Mouse (Mus musculus): ENCODE data around the gene Rai14. TPM values are rescaled to one million over a fixed set of nuclear protein-coding genes. Genes with fewer than 3 reads are reported as not detected.

Rai14 gene
- total RNA-seq, 2 experiments from 2014 or later = 4.1 to 4.4 TPM

DNA sequence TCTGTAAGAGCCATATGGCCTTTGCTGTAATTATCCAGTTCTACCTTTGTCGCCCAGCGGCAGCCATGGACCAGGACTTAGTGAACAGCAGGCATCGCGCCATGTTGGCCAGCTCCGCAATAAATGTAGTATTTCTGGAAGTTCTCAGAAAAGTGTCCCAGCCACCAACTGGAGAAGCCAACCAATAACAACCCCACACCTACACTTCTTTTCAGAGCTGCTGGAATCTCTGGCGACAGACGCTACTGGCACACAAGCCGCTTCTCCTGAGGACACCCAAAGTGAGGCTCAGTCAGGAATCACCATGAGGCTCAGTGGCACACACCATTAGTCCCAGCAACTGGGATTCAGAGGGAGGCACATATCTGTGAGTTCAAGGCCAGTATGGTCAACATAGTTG, 82.4 kb downstream of the Rai14 start:
- H3K4me3 ChIP-seq = no peak overlapping the region
- H3K27ac ChIP-seq = no peak overlapping the region
- no peak for DNase-seq (ENCODE audit: low spot score in 2 of 2)
- no peak for TF ChIP-seq CTCF (conservative IDR thresholded peaks at IDR 0.05)

DNA sequence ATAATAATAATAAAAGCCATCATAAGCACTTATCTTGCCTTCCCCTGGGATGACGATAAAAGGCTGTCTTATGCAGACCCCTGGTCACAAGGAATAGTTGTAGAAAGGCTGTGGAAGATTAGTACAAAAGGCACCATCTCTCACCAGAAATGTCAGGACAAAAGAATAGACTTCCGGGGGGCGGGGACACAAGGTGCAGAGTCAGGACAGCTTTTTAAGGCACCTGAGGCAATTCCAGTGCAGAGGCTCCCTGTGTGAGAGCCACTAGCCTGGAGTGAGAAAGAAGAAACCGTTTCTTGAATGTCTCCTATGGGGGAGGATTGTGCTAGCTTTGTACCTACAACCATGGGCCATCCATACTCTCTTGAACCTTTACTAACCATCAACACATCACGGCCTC, 82.9 kb downstream of the Rai14 start:
- no peak overlapping the region for H3K27ac ChIP-seq
- no peak for TF ChIP-seq CTCF (conservative IDR thresholded peaks at IDR 0.05)
- DNase-seq (ENCODE audit: low spot score in 2 of 2) = no peak
- H3K4me3 ChIP-seq = no peak overlapping the region

DNA sequence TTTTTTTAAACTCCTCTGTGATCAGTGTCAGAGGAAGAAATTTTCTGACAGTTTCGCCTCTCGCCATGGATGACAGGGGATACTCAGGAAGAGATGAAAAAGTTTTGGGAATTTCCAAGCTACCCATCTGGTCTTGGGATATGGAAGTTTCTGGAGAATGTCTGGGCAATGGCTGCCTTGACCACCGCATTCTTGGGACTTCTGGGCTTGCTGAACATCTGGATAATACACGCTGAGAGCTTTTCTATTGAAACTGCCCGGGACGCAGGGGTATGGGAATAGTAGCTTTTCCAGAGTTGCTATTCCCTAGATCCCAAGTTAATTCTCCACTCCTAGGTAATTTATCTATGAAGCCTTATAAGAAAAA, 85.5 kb downstream of the Rai14 start:
- DNase-seq (ENCODE audit: low spot score in 2 of 2) = no peak
- no peak for TF ChIP-seq CTCF (conservative IDR thresholded peaks at IDR 0.05)
- H3K27ac ChIP-seq = no peak overlapping the region
- H3K4me3 ChIP-seq = no peak overlapping the region

DNA sequence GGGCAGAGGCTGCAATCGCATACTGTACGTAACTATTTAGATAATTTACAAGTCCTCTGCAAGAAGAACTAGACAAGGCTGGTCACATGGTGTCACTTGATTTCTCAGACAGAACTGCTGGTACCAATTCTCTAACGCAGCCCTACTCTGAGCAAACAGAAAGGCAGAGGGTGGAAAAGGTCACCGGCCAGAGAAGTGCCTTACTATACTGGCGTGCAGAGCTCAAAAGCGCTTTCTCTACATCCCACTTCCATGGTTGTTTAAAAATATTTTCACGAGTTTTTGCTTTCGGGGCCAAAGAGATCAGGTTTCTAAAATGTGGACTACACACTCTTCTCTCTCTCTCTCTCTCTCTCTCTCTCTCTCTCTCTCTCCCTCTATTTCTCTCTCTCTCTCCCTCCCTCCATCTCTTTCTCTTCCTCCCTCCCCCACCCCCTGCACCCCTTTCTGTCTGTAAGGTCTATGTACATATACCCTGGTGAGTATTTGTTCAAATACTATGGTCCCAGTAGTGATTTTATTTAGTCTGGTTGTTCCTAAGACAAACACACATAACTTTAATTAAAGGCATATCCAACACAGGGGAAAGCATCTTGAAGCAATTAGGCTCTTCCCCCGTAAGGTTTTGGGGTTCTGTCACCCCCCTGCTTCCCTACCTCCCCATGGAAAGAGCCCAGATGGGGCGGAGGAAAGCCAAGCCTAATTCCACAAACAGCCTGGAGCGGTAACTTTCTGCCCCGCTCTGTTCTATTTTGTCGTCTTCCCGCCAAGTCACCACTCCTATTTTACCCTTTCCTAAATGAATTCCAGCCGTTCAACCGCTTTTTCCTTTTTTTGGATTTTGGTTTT, 86.1 kb downstream of the Rai14 start:
- Histone ChIP-seq H3K27ac (no peak overlapping the region), H3K4me3 (no peak overlapping the region)
- DNase-seq (ENCODE audit: low spot score in 2 of 2) = no peak
- no peak for TF ChIP-seq CTCF (conservative IDR thresholded peaks at IDR 0.05)

DNA sequence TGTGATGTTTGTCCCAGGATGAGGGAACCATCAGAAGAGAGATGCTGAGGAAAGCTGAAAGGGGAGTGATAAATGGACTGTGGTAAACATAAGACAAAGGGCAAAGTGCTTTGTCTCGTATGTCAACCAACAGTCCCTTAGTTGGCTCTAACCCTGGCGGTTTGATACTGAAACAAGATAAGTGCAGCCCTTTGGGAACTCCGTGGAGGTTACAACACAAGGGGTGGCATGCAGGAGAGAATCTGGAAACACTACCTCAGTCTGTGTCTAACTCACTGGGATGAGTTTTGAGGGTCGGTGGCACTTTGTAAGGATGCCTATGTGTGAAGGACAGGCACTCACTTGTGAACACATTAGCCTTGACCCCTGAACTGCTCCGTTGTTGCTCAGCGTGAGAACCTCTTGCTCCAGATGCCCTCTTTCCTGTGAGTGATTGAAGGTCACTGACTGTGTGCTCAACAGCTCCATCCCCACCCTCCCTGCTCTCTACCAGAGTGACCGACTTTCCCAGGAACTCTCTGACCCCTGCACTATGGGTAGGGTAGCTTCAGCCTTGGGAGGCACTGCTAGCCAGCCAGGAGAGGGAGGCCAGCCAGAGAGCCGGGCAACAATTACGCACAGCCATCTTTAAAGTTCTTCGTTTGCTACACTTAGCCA, 90.7 kb downstream of the Rai14 start:
- DNase-seq (ENCODE audit: low spot score in 2 of 2) = no peak
- Histone ChIP-seq H3K4me3 (no peak overlapping the region), H3K27ac (no peak overlapping the region)
- TF ChIP-seq CTCF (conservative IDR thresholded peaks at IDR 0.05) = no peak

DNA sequence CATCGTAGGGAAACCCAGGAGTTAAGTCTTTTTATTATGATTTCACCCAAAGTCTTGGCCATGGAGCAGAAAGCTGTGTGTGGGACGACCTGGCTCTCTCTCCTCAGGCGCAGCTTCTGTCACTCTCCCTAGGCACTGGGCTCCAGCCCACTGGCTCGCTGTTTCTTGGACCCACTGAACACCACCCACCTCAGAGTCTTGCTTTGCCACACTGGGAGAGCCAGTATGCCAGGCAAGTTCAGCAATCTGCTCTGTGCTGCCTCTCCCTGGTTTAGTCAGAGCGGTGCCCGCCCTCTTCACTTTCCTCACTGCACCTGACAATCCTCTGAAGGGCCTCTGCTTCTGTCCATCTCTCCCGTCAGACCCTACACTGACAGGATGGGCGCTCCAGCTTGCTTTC, 93.2 kb downstream of the Rai14 start:
- peak; percentile 21 to 34 for DNase-seq (ENCODE audit: low spot score in 2 of 2)
- Histone ChIP-seq H3K27ac (no peak overlapping the region), H3K4me3 (no peak overlapping the region)
- peak; percentile 52 for TF ChIP-seq CTCF (conservative IDR thresholded peaks at IDR 0.05)

DNA sequence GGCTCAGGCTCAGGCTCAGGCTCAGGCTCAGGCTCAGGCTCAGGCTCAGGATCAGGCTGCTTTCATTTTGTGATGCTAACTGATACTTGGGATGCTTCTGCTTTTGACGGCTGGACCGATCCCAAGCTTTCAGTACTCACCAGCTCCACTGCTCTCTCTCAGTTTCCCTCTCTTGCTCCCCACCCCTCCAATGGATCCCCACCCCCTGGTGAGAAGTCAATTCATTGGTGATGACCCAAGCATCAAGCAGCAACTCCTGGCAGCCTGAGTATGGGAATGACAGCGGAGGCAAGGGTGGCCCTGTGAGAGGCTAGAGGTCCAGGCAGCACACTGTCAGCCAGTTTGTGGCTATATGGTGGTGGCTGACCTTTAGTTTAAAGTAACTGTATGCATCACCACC, 94.7 kb downstream of the Rai14 start:
- no peak overlapping the region for H3K4me3 ChIP-seq
- no peak overlapping the region for H3K27ac ChIP-seq
- no peak for TF ChIP-seq CTCF (conservative IDR thresholded peaks at IDR 0.05)
- DNase-seq (ENCODE audit: low spot score in 2 of 2) = no peak

DNA sequence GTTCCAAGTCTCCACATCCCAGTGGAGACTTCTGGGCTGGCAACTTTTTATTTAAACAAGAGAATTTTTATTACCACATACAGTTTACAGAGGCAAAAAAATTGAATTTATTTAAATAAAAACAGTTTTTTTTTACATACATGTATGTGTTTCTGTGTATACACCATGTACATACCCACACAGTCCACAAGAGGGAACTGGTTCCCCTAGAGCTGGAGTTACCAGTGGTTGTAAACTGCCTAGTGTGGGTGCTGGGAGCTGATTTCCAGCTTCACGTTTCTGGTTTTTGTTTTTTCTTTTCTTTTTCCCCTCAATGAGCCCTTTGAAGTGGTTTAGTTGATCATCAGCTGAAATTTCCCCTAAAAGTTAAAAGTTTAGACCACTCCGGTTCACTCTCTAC, 96.1 kb downstream of the Rai14 start:
- no peak overlapping the region for H3K27ac ChIP-seq
- peak; percentile 58 for TF ChIP-seq CTCF (conservative IDR thresholded peaks at IDR 0.05)
- no peak overlapping the region for H3K4me3 ChIP-seq
- DNase-seq (ENCODE audit: low spot score in 2 of 2) = no peak

DNA sequence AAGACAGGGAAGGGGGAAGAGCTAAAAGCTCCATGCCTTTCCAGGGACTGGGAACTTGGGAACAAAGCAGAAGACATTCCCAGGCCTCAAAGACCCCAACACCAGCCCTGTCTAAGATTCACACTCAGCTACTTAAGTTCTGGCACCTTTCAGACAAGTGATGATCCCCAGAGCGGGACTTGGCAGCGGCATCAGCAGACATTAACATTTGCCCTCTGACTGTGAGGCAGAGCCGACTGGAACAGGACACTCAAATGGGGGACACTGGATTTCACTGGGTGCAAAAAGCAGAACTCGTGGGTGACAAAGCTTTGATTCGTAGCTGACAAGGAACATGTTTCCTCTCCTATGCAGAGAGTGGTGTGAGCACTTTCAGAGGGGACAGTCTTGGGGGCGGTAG, 98.4 kb downstream of the Rai14 start:
- no peak for DNase-seq (ENCODE audit: low spot score in 2 of 2)
- Histone ChIP-seq H3K4me3 (no peak overlapping the region), H3K27ac (no peak overlapping the region)
- no peak for TF ChIP-seq CTCF (conservative IDR thresholded peaks at IDR 0.05)

DNA sequence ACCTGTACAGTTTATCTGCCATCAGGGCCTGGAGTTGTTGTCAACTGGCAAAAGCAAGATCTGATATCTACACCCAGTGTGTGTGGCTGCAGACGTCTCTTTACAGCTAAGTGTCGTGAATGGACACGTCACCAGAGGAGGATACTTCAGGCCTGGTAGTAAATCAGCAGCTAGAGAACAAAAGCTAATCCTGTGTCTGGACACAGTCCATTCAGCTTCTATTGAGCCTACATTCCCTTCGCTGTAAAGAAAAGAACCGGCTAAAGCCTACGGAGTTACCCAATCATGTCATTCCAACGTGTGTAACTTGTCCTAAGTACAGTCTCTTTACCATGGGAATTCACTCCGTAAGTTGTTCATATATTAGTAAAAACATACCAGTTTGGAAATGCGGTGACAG, 103.4 kb downstream of the Rai14 start:
- DNase-seq (ENCODE audit: low spot score in 2 of 2) = no peak
- Histone ChIP-seq H3K27ac (no peak overlapping the region), H3K4me3 (no peak overlapping the region)
- TF ChIP-seq CTCF (conservative IDR thresholded peaks at IDR 0.05) = no peak

DNA sequence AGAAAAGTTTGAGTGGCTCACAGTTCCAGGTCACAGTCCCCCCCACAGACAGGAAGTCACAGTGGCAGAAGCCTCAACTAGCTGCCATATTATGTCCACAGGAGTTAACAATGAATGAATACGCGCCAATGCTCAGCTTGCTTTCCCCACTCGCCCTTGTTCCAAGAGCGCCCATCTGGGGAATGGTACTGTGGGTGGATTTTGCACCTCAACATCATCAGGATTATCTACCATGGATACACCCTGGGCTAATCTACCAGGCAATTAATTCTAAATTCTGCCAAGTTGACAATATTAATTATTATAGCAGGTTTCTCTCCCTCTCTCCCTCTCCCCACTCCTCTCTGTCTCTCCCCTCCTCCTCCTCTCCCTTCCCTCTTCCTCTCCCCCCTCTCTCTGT, 105.3 kb downstream of the Rai14 start:
- TF ChIP-seq CTCF (conservative IDR thresholded peaks at IDR 0.05) = no peak
- Histone ChIP-seq H3K4me3 (no peak overlapping the region), H3K27ac (no peak overlapping the region)
- peak; percentile 48 to 60 for DNase-seq (ENCODE audit: low spot score in 2 of 2)

DNA sequence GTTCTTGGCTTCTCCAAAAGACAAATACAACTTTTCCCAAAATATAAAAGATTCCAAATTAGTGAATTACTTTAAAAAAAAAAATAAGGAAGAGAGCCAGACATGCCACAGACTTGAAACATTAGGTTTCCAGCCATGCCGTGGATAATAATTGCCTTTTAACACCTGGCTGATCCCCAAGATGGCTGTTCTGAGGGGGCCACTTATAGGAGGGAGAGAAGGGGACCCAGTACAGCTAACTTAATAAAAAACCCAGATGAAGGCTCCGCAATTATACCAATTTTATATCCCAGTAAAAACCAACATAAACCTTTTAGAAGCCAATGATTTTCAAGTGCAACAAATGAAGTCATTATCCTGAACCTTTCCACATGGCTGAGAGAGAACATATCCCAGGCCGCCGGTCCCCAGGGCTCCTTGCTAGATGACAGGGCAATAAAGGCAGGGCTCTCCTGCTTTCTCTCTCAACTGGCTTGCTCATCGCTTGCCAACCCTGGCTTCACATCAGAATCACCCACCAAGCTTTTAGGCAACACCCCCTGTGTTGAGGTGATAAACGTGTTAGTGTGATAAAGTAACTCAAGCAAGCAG, 105.8 kb downstream of the Rai14 start:
- DNase-seq (ENCODE audit: low spot score in 2 of 2) = no peak
- no peak for TF ChIP-seq CTCF (conservative IDR thresholded peaks at IDR 0.05)
- Histone ChIP-seq H3K27ac (no peak overlapping the region), H3K4me3 (no peak overlapping the region)

DNA sequence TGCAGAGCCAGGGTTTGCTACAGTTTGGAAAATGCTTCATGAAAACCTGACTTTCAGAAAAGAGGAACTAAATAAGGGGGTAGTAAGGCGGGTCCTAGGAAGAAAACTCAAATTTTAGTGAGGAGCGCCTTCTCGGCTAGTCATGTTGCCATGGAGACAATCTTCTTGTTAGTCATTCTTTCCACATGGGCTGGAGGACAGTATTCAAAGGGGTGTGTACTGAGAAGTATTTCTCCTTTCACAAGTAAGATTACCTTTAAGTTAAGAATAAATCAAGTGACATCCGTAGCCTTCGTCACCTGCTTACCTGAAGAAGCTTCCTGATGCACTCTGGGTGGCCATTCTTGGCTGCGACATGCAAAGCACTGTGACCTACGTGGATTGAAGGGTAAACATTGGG, 115.0 kb downstream of the Rai14 start:
- H3K4me3 ChIP-seq = no peak overlapping the region
- H3K27ac ChIP-seq = no peak overlapping the region
- TF ChIP-seq CTCF (conservative IDR thresholded peaks at IDR 0.05) = no peak
- peak in 1 of 2 experiments; percentile 22 for DNase-seq (ENCODE audit: low spot score in 2 of 2)

All from layer of hippocampus, adult 2 months (tissue).